Mouse (Mus musculus): ENCODE measurements around the gene Dhdh.

Dhdh gene

DNA sequence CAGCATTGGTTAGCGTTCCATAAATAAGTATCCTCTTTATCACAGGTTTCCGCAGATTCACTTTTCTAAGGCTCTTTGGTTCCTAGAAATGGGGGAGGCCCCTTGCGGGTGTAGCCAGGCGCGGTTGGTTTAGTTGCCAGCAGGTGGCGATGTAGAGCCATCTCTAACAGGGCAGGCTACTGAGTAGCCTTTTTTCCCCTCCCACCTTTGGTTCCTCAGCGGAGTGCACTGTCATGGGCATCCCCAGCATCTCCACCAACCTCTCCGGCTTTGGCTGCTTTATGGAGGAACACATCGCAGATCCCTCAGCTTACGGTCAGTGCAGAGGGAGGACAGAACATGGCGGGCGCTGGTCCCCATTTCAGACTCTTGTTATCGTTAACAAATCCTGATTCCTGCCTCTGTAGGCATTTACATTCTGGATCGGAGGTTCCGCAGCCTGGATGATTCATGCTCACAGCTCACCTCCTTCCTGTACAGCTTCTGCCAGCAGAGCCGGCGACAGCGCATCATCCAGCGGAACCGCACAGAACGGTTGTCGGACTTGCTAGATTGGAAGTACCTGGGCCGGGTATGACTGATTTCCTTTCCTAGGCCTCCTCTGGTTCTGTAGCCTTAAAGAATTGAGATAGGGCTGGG is 37.1 kb downstream of the Dhdh start:
- DNase-seq (ENCODE audit: low spot score in 2 of 2), result peak; percentile 79 to 83

DNA sequence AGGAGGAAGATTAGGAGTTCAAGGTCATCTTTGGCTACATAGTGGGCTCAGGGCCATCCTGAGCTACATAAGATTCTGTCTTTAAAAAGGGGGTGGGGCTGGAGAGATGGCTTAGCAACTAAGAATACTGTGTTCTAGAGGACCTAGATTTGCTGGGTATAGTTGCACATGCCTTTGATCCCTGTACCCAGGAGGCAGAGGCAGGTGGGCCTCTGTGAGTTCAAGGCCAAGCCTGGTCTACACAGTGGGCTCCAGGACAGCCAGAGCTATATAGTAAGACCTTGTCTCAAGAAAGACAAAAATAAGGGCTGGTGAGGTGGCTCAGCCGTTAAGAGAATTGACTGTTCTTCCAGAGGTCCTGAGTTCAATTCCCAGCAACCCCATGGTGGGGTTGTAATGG is 38.6 kb downstream of the Dhdh start:
- no peak for DNase-seq (ENCODE audit: low spot score in 2 of 2)

DNA sequence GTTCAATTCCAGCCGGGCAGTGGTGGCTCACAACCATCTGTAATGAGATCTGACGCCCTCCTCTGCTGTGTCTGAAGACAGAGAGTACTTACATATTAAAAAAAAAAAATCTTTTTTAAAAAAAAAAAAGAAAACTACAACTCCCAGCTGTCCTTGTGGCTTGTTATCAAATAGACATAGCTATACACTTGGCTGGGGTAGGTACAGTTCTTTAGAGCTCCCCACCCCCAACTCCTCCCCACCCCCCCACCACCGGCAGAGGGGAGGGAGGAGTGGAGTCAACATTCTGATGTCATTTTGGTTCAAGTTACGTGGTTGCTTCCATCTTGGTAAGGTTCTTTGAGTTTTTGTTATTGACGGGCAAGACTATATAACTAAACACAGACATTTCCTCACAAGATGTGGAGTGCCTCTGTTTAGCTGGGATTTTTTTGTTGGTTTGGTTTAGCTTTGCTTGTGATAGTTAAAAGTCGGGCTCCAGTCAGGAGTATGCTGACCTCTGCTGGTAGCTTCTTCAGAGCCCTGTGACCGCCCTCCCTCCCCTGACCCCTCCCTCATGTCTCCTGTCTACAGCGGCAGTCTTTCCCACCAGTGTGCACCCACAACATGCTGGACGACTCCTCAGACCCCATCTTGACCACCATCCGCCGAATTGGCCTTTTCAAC is 41.1 kb downstream of the Dhdh start:
- no peak for DNase-seq (ENCODE audit: low spot score in 2 of 2)

DNA sequence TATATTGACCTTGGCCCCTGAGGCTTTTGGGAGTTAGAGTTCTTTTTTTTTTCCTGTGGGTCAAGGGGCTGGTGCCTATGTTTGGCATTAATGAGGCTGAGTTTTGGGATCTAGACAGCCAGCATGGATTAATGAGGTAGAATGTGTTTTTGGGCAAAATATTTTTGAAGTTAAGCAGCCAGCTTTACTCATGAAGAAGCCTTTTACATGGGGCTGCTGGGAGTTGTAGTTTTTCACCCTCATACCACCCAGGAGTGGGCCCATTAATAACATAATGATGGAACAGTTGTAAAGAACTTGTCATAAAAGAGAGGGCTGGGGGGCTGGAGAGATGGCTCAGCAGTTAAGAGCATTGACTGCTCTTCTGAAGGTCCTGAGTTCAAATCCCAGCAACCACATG is 42.0 kb downstream of the Dhdh start:
- no peak for DNase-seq (ENCODE audit: low spot score in 2 of 2)

DNA sequence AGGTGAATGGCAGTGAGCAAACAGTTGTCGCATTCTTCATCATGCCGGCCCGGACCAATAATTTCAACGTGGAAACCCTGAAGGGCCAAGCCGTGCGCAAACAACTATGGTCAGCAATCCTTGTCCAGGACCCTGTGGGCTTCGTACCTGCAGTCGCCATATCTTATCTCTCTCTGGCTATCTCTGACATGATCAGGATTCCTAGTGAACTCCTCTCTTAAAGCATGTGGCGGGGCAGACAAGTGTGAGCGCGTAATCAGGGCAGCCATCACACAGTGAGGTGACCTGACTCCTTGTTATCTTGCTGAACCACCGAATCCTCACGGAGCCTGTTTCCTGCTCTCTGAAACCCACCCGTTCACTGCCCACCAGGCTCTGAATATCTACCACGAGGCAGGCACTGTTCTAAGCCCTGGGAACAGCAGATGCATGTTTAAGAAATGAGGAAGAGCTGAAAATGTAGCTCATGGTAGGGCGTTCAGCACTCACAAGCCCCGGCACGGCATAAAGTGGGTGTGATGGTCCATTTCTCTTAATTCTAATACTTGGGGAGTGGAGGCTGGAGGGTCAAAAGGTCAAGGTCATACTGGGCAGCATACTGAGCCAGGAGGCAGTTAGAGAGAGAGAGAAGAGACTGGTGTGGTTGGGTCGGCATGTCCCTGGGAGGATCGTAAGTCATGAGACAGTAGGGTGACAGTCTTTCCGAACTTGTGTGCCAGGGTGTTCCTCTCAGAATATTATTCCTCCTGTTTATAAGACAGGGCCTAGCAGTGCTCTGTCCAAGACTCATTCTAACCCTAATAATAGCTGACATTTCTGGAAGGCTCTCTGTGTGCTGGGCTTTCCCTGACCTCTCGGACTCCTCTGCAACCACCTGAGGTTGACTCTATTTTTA is 44.8 kb downstream of the Dhdh start:
- DNase-seq (ENCODE audit: low spot score in 2 of 2), result no peak

DNA sequence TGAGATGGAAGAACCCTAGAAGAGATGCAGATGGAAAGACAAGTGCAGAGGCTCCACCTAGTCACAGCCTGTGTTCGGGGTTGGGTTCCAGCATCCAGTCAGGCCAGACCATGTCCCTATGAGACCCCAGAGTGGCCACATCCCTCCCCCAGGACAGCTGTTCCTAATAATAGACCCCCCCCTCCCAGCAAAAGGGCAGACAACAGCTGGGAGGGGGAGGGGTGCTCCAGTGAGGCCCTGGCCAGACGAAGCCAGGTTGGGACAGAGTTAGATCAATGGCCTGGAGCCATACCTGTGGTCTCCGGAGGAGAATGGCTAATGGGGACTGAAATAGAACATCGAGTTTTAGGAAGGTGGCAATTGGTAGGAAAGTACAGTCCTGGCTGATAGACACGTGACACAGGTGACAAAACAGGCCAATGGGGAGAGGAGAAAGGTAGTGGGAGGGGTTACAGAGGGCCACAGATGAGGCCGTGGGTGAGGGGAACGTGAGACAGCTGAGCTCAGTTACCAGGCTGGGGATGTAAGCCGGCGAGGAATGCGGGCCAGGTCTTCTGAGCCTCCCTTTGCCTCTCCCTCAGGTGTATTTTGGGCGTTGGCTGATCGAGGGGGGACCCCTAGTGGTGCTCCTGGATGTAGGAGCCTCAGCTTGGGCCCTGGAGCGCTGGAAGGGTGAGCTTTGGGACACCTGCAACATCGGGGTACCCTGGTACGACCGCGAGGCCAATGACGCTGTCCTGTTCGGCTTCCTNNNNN is 50.9 kb downstream of the Dhdh start, which contains the start of gene Ruvbl2:
TSS of gene Ruvbl2 (minus strand) at position 576 of the 756 bp plus-strand sequence.
- no peak for DNase-seq (ENCODE audit: low spot score in 2 of 2)

DNA sequence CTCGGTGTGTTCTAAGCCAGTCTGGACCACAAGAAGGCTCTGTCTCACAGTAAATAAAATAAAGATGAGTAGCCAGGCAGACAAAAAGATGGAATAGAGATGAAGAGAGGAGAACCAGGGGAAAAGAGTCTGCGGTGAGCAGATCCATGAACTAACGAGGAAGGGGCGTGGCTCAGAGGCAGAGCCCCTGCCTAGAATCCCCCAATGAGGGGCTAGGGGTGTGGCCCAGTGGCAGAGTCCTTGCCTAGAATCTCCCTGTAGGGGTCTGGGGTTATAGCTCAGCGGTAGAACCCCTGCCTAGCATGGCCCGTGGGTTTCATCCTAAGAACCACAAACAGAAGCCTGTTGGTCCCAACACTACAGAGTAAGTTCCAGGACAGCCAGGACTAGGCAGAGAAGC is 51.6 kb downstream of the Dhdh start:
- no peak for DNase-seq (ENCODE audit: low spot score in 2 of 2)

DNA sequence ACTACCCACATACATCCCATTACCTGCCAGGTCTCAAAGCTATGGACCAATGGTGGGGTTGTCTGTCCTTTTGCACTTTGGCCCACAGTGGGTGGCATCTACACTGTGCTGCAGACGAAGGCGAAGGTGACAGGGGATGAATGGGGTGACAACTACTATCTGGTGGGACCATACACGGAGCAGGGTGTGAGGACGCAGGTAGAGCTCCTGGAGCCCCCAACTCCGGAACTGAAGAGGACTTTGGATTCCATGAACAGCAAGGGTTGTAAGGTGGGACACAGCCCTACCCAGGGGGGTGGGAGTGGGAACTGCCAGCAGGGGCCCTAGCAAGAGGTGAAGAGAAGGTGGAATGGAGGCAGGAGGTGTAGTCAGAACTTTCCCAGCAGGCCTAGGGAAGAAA is 52.2 kb downstream of the Dhdh start:
- no peak for DNase-seq (ENCODE audit: low spot score in 2 of 2)

DNA sequence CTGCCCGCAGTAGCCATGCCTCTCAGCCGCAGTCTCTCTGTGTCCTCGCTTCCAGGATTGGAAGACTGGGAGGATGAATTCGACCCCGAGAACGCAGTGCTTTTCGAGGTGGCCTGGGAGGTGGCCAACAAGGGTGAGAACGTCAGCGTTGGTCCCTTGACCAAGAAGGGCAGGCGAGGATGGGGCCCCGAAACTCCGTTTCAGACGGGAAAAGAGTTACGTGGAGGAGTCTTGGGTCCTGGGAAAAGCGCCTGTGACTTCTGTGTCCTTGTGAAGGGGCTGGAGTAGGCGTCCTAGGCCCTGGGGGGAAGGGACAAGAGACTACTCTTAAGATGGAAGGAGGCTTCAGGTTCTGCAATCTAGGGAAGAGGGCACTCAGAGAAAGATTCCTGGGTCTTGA is 53.6 kb downstream of the Dhdh start:
- no peak for DNase-seq (ENCODE audit: low spot score in 2 of 2)

DNA sequence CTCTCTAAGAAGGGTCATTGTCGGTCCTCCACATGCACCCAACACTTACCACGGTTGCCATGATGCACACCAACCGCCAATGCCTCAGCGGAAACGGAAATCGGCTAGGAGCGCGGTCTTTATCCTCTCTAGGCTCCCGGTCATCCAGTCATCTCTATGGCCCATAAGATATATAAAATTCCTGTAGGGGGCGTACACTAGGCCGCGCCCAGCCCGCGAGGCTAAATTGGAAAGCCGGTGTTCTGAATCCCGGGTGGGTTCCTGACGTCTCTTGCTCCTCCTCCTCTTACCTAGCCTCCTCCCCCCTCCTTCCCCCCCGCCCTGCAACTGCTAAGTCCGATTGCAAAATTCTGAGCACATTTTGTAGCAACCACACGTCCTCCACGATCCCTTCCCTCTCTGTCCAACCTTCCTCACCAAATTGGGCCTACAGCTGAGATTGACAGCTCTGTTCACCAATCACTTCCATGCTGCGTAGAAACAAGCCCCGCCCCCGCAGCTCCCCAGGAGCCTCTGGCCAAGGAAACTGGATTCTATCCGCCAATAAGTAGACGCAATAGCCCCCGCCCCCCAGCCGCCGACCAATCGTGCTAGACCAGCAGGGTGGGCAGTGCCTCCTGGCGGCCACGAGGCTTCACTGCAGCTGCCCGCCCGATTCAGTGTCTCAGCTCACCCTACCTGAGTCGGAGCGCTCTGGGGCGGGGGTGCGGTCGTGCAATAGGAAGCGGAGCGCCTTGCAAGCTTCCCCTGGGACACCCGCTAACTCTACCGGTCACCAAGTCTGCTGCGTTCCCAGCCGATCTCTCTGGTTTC is 54.2 kb downstream of the Dhdh start, which contains the start of gene Gys1:
TSS of gene Gys1 (plus strand) at position 642 of the 813 bp plus-strand sequence.
- DNase-seq (ENCODE audit: low spot score in 2 of 2), result peak; percentile 100

DNA sequence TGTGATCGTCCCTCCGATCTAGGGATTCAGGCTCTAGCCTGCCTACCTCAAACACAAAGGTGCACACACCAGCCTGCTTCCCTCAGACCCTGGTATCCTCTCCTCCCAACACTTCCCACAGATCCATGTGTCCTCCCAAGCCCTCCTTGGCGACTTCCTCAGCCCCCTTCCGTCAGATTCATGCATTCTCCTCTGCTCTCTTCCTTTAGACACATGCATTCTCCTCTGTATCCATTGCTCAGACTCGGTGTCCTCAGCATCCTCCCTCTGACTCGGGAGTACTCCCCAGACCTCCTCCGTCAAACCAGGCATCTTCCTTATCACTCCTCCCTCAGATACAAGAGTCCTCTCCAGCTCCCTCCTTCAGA is 54.8 kb downstream of the Dhdh start:
- DNase-seq (ENCODE audit: low spot score in 2 of 2), result no peak

DNA sequence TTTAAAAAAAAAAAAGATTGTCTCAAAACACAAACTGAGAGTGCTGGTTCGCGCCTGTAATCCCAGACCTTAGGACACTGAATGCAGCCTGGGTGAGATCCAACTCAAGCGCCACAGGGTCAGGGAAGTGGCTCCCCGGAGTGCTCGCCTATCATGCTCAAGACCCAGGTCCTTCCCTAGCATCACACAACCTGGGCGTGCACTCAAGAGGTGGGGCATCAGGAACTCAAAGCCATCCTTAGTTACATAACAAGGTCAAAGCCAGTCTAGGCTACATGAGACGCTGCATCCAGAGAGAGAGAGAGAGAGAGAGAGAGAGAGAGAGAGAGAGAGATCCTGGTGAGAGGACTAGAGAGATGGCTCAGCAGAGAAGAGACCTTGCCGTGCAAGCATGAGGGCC is 62.0 kb downstream of the Dhdh start:
- no peak for DNase-seq (ENCODE audit: low spot score in 2 of 2)

DNA sequence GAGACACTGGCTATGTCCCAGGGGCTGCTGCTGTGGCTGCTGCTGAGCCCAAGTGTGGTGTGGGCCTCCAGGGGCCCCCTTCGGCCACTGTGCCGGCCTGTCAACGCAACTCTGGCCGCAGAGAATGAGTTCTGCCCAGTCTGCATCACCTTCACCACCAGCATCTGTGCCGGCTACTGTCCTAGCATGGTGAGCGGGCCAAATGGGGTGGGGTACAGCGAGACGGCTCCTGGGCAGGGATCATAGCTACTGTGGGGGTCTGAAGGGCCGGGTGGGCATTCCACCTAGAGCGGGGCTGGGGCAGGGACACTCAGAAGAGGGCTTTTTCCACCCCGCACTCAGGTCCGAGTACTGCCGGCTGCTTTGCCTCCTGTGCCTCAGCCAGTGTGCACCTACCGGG is 67.4 kb downstream of the Dhdh start:
- DNase-seq (ENCODE audit: low spot score in 2 of 2), result no peak
